Mouse (Mus musculus): Measurements from ENCODE around the gene Moxd2. TPM values are rescaled to one million over a fixed set of nuclear protein-coding genes. Genes with fewer than 3 reads are reported as not detected.

Gene Moxd2
- total RNA-seq (2023), result not detected

DNA sequence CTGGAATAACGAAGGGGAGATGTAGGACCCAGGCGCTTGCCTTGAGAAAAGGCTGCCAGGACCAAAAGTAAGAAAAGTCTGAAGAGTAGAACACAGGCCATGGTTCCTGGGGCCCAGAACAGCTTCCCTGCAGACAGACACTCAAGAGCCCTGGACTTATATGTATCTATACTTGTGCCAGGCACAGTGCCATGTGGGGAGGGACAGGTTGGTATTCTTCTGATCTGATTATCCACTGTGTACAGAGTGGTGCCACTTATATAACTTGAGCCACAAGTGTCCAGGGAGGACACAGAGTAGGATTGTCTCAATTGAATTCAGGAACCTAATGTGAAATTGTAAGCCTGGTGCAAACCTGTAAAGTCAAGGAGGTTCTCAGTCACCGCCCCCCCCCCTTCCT, at the start of gene Moxd2:
Gene Moxd2, minus strand, starts transcription at position 101 of the 400 bp plus-strand sequence.

DNA sequence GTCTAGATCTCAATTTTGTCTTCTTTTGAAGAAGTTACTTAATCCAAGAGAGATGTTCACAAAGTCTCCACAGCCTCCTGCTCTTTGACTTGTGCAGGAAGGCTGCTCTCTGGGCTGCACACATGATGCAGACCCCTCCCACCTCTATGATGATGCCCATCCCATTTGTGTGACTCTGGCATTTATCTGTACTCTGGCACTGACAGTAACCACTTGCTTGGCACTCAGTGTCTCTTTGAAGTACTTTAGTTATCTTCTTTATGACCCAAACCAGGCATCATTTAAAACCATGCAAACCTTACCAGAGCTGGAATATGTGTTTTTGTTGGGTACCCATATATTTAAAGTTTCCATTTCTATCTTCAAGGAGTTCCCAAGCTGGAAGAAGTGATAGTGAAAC, 13.0 kb upstream of the Moxd2 start, which contains the start of gene Prss58:
Gene Prss58, minus strand, starts transcription at position 101 of the 400 bp plus-strand sequence.

Other genes with a start within 250 kb of the Moxd2 start
- not detected for gene Prss58, start 12.9 kb upstream of the Moxd2 start, total RNA-seq (2023)
- gene 1700074P13Rik, start 53.1 kb upstream of the Moxd2 start, total RNA-seq (2023), result not detected
- not detected for gene Gm4744, start 64.4 kb upstream of the Moxd2 start, total RNA-seq (2023)
- gene 1810009J06Rik, start 77.3 kb upstream of the Moxd2 start, total RNA-seq (2023), result not detected
- gene Gm2663, start 112.0 kb upstream of the Moxd2 start, total RNA-seq (2023), result not detected
- gene 2210010C04Rik, start 148.0 kb upstream of the Moxd2 start, total RNA-seq (2023), result 0.35 TPM